Mouse (Mus musculus) heart, embryonic 13.5 days (tissue): Measurements from ENCODE around the gene Fndc10. TPM values are rescaled to one million over a fixed set of nuclear protein-coding genes. Genes with fewer than 3 reads are reported as not detected.
A peak's percentile ranks its signal among the peaks of the same experiment; 100 is the strongest.
"Not testable (repeated sequence)": the region's sequence is repeated elsewhere in the genome, so short reads cannot be mapped to it uniquely, and the experiment has no call there.

Source experiments
- ATAC-seq: fragments of 200-750 bp; cut with Nextera tagmentation; 2 replicates; pipeline ENCODE4 v1.8.0; 2017; ENCODE audit warnings: moderate TSS enrichment; ENCODE audit not compliant: insufficient number of reproducible peaks, low FRiP score, low TSS enrichment; ENCODE audit errors: extremely low read depth
- H3K27ac ChIP-seq: fragments of 300-500 bp; sonication (generic); replicated peaks from 2 replicates; pipeline ENCODE4 v1.5.1; 2015; ENCODE audit warnings: moderate library complexity, mild to moderate bottlenecking, inconsistent platforms
- H3K27me3 ChIP-seq: fragments of 300-500 bp; sonication (generic); replicated peaks from 2 replicates; pipeline ENCODE4 v1.6.1; 2015; ENCODE audit warnings: mild to moderate bottlenecking, inconsistent platforms
- H3K36me3 ChIP-seq: fragments of 300-500 bp; sonication (generic); 2 replicates; pipeline ENCODE4 v1.6.1; 2015; ENCODE audit warnings: mild to moderate bottlenecking, inconsistent platforms
- H3K4me1 ChIP-seq: fragments of 300-500 bp; sonication (generic); 2 replicates; pipeline ENCODE4 v1.6.1; 2015; ENCODE audit warnings: inconsistent platforms
- H3K4me2 ChIP-seq: fragments of 300-500 bp; sonication (generic); 2 replicates; pipeline ENCODE4 v1.6.1; 2015; ENCODE audit warnings: inconsistent platforms, mild to moderate bottlenecking, moderate library complexity
- H3K4me3 ChIP-seq: fragments of 300-500 bp; sonication (generic); 2 replicates; pipeline ENCODE4 v1.5.1; 2015; ENCODE audit warnings: moderate library complexity, mild to moderate bottlenecking, inconsistent platforms
- H3K9ac ChIP-seq: fragments of 300-500 bp; sonication (generic); 2 replicates; pipeline ENCODE4 v1.6.1; 2015; ENCODE audit warnings: inconsistent platforms, mild to moderate bottlenecking, moderate library complexity
- H3K9me3 ChIP-seq: fragments of 300-500 bp; sonication (generic); 2 replicates; pipeline ENCODE4 v1.6.1; 2016; ENCODE audit warnings: inconsistent platforms
- WGBS: fragments of 180-500 bp; shearing (Covaris S2); methylation state at CpG from one replicate; pipeline ENCODE4 v1.1.7; 2015; ENCODE audit warnings: mixed read lengths; 5-methylcytosine and 5-hydroxymethylcytosine counted together
- polyA plus RNA-seq: library from polyadenylated mRNA; unstranded; fragments of >200 nt; fragmentation: Nextera tagmentation; extraction: Ambion mirVana; gene quantifications from 2 replicates; pipeline ENCODE4 v1.2.1, GENCODE M21; 2015

Fndc10 gene
- 1.1 and 1.4 TPM in 2 replicates for polyA plus RNA-seq

DNA sequence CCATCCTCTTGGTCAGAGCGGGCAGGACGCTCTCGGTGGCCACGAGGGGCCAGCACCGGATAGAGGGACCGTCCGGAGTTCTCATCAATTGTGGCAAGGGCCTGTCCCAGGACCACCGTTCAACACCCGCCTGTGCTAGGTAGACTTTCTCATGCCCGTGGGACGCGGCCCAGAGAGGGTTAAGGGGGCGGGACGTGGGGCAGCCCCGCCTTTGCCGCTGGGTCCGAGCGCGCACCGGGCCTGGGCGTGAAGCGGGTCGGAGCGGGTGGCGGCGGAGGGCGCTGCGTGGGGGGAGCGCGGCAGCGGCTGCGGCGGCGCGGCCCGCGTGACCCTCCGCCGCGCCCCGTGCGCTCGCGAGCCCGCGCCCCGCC is at the start of gene Fndc10:
Gene Fndc10 (plus strand): TSS at position 232 of the 371 bp plus-strand sequence.
- Histone ChIP-seq H3K9ac (peak within 1 kb of the TSS; percentile 85), H3K27ac (peak within 1 kb of the TSS; percentile 32; the same call in 1 of the 2 replicates)
- ATAC-seq = peak; percentile 58; the same call in 1 of the 2 replicates

DNA sequence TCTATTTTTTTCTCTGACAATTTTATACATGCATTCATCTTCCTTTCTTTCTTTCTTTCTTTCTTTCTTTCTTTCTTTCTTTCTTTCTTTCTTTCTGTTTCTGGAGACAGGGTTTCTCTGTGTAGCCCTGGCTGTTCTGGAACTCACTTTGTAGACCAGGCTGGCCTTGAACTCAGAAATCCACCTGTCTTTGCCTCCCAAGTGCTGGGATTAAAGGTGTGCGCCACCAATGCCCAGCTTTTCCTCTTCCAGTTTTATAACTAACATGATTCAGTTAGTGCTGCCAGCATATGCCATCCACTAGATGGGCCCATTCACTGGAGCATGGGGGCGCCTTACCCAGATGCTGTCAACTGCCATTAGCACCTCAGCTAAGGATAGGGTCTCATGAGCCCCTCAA is 48.8 kb upstream of the Fndc10 start, which contains the start of gene Gm10563:
Gene Gm10563 (minus strand): TSS at position 101 of the 400 bp plus-strand sequence.
- not testable (repeated sequence) for H3K4me2 ChIP-seq, H3K4me1 ChIP-seq, H3K9me3 ChIP-seq, H3K27ac ChIP-seq, H3K4me3 ChIP-seq, H3K9ac ChIP-seq, H3K27me3 ChIP-seq, ATAC-seq
- peaks cover 95% of the 10 kb centered on the region for H3K36me3 ChIP-seq
- WGBS = 95% methylated on average over 2 of the region's 2 CpGs

More for the DNA sequence above, at the start of gene Fndc10:
- H3K4me3 ChIP-seq = peak within 1 kb of the TSS; percentile 76
- peak within 1 kb of the TSS; percentile 98 for H3K4me2 ChIP-seq
- WGBS = 2% methylated on average over 24 of the region's 47 CpGs
- peaks cover 14% of the 10 kb centered on the region for H3K4me1 ChIP-seq
- no peaks in the 10 kb centered on the region for H3K36me3 ChIP-seq
- no peaks in the 10 kb centered on the region for H3K9me3 ChIP-seq
- H3K27me3 ChIP-seq = peaks cover 37% of the 10 kb centered on the region

DNA sequence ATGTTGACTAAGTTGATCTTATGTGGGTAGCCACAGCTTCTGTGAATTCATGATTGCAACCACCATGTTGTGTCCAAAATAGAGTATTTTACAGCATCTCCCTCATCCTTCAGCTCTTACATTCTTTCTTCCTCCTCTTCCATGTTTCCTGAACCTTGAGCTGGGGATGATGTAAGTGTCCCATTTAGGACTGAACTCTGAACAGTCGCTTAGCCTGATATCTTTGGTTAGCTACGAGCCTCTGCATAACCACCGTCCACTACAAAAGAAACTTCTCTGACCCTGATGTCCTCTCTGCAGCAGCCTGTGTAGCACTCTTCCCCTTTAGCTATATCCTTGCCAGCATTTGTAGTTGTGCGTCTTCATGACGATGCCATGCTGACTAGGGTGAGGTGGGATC is 48.4 kb upstream of the Fndc10 start:
- WGBS = 74% methylated on average over 5 of the region's 5 CpGs
- H3K27ac ChIP-seq = no peak overlapping the region
- no peaks in the 10 kb centered on the region for H3K27me3 ChIP-seq
- no peak overlapping the region for H3K4me3 ChIP-seq
- no peak overlapping the region for H3K9ac ChIP-seq
- no peak overlapping the region for H3K4me2 ChIP-seq
- no peaks in the 10 kb centered on the region for H3K9me3 ChIP-seq
- peaks cover 95% of the 10 kb centered on the region for H3K36me3 ChIP-seq
- ATAC-seq = no peak
- peaks cover 2% of the 10 kb centered on the region for H3K4me1 ChIP-seq

DNA sequence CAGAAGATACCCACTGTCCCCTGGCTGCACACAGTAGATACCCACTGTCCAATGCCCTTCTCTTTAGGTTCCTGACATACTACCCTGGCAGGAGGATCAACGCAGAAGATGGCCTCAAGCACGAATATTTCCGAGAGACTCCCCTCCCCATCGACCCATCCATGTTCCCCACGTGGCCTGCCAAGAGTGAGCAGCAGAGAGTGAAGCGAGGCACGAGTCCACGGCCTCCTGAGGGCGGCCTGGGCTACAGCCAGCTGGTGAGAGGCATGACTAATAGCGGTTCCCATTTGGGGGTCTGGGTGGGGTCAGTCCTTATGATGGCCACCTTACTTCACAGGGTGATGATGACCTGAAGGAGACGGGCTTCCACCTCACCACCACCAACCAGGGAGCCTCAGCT is 44.8 kb upstream of the Fndc10 start:
- ATAC-seq = no peak
- Histone ChIP-seq H3K36me3 (peaks cover 65% of the 10 kb centered on the region), H3K4me3 (no peak overlapping the region), H3K27me3 (peaks cover 24% of the 10 kb centered on the region), H3K4me2 (no peak overlapping the region), H3K9ac (no peak overlapping the region), H3K27ac (no peak overlapping the region), H3K4me1 (peaks cover 39% of the 10 kb centered on the region), H3K9me3 (no peaks in the 10 kb centered on the region)
- 91% methylated on average over 11 of the region's 11 CpGs for WGBS

DNA sequence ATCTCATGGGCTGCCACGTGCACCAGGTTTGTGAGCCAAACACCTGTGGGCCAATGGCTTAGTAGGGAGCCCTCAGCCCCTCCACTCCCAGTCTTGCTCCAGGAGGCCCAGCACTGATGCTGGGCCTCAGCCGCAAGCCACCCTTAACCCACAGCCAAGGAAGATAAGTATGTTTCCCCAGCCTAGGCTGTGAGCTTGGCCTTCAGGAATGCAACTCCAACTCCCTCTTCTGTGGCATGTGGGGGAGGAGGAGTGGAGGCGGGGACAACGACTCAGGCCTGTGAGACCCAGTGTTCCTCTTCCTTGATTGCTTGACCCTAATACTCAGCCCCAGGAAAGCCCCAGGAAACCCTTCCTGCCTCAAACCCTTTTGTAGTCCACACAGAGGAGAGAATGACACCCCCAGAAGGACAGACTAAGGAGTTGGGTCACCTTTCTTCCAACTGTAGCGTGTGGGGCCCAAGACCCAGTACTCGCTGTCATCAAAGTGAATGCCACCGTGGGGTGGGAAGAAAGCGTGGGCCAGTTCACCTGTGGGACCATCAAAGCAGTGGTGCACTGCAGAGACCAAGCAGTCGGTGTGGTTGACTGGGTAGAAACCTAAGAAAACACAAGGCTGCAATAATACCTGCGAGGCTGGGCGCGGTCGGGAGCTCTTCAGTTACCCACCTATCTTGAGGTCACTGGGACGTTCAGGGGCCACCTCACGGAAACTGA is 42.4 kb upstream of the Fndc10 start:
- WGBS = 38% methylated on average over 15 of the region's 15 CpGs
- Histone ChIP-seq H3K9me3 (no peaks in the 10 kb centered on the region), H3K4me2 (peak overlapping the region; percentile 80), H3K27ac (peak overlapping the region; percentile 88), H3K4me3 (peak overlapping the region; percentile 58), H3K36me3 (peaks cover 58% of the 10 kb centered on the region), H3K9ac (peak overlapping the region; percentile 81), H3K27me3 (peaks cover 47% of the 10 kb centered on the region), H3K4me1 (peaks cover 50% of the 10 kb centered on the region)
- peak; percentile 35; the same call in 1 of the 2 replicates for ATAC-seq

DNA sequence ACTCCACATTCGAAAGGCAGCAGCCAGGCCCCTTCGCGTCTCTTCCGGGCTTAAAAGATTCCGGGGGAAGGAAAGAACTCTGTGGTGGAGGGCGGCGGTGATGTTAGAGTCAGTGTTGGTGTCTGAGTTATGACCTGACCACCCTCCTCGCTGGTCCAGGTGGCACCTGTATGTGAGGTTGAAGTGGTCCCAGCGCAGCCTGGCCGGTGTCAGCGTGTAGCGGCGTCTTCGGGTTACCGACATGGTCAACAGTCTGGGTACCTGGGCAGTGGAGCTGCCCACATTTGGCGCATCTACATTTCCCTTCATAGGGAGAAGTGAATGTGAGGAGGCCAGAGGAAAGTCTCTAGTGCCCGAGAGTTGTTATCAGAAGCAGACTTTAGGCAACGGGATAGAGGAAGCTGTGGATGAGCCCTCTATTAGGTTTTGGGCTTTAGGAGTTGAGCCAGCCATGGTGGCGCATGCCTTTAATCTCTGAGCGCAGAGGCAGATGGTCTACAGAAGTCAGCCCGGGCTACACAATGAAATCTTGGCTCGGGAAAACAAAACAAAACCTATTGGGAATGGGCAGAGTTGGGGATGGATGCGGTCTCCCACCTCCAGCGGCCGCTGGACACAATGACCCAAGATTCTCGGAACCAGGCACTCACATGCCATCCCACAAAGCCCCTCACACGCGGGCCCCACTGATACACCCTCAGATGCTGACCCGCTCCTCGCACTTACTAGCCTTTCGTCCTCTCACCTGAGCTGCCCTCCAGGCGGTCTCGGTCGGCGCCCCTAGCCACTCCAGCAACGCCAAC is 41.7 kb upstream of the Fndc10 start:
- H3K4me2 ChIP-seq = peak overlapping the region; percentile 80
- no peak for ATAC-seq
- peak overlapping the region; percentile 58 for H3K4me3 ChIP-seq
- peak overlapping the region; percentile 88 for H3K27ac ChIP-seq
- H3K9ac ChIP-seq = peak overlapping the region; percentile 81
- H3K36me3 ChIP-seq = peaks cover 58% of the 10 kb centered on the region
- WGBS = 21% methylated on average over 36 of the region's 36 CpGs
- no peaks in the 10 kb centered on the region for H3K9me3 ChIP-seq
- H3K27me3 ChIP-seq = peaks cover 50% of the 10 kb centered on the region
- H3K4me1 ChIP-seq = peaks cover 50% of the 10 kb centered on the region

DNA sequence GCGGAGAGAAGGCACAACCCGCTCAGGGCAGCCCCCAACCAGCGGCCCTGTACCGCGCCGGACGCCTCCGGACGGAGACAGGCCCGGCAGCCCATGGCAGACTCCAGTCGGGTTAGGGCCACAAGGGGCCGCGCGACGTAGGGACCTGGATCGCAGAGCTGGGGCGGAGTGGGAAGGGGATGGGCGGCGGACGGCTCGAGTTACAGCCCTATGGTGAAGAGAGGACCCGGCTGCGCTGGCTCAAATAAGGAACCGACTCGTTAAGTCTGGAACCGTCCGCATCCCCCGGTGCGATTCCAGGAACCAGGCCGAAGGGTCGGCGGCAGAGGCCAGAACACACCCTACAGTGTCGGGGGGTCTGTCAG is 41.1 kb upstream of the Fndc10 start, which contains the start of gene Mmp23:
Gene Mmp23 (minus strand): TSS at position 299 of the 365 bp plus-strand sequence.
- Histone ChIP-seq H3K4me2 (peak within 1 kb of the TSS; percentile 80), H3K27ac (peak within 1 kb of the TSS; percentile 88), H3K4me3 (peak within 1 kb of the TSS; percentile 58), H3K36me3 (peaks cover 58% of the 10 kb centered on the region), H3K9me3 (no peaks in the 10 kb centered on the region), H3K27me3 (peaks cover 50% of the 10 kb centered on the region), H3K4me1 (peaks cover 50% of the 10 kb centered on the region), H3K9ac (peak within 1 kb of the TSS; percentile 81)
- no peak for ATAC-seq
- WGBS = under 1% methylated on average over 33 of the region's 33 CpGs

DNA sequence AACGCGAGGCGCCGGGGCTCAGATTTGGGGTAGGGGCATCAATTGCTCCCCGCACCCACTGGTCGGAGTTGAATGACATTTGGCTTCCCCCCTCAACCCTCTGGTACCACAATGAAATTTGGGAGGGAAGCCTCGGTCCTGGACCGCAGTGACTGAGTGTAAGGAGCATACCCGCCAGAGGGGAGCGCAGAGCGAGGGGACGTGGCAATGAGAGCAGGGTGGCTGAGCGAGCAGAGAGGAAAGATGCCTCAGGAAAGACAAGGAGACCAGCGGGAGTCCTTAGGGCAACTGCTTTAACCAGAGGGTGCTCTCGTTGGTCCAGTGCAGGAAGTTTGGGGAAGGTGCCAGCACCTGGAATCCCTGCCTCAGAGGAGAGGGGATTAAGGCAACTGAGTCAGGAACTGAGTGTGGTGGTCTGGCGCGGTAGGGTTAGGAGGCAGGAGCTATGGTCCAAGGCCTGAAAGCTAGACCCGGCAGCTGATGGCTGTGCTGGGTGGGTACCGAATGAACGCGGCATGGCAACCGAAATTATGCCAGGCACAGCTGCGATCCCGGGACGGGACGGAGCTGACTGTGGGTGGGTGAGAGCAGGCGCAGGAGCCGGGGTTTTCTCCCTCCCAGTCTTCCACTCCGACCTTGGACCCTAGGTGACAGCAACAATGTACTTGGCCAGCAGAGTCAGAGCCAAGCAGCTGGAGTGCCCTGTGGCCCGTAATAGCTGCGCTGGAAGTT is 40.5 kb upstream of the Fndc10 start:
- Histone ChIP-seq H3K4me1 (peaks cover 50% of the 10 kb centered on the region), H3K27me3 (peaks cover 50% of the 10 kb centered on the region)

DNA sequence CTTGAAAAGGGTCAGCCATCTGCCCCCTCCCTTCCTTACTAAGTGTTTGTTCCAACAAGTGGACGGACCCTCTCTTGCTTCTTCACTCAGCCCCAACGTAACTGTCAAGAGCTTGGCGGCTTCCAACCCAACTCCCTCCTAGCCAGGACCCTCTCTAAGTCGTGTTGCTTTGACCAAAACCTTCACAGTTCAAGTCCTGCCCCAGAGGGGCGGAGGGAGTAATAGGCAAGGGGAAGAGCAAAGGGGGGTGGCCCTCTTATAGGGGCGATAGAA is 40.0 kb upstream of the Fndc10 start:
- no peaks in the 10 kb centered on the region for H3K9me3 ChIP-seq
- peak overlapping the region; percentile 58 for H3K4me3 ChIP-seq
- peak overlapping the region; percentile 88 for H3K27ac ChIP-seq
- H3K27me3 ChIP-seq = peaks cover 50% of the 10 kb centered on the region
- under 1% methylated on average over 6 of the region's 6 CpGs for WGBS
- ATAC-seq = no peak
- peaks cover 50% of the 10 kb centered on the region for H3K4me1 ChIP-seq
- peaks cover 56% of the 10 kb centered on the region for H3K36me3 ChIP-seq
- peak overlapping the region; percentile 81 for H3K9ac ChIP-seq
- H3K4me2 ChIP-seq = peak overlapping the region; percentile 80

More for the DNA sequence above, 40.5 kb upstream of the Fndc10 start:
- WGBS = 2% methylated on average over 31 of the region's 31 CpGs
- H3K4me3 ChIP-seq = peak overlapping the region; percentile 58
- no peaks in the 10 kb centered on the region for H3K9me3 ChIP-seq
- H3K36me3 ChIP-seq = peaks cover 56% of the 10 kb centered on the region
- H3K9ac ChIP-seq = peak overlapping the region; percentile 81
- peak overlapping the region; percentile 80 for H3K4me2 ChIP-seq
- ATAC-seq = no peak
- H3K27ac ChIP-seq = peak overlapping the region; percentile 88

DNA sequence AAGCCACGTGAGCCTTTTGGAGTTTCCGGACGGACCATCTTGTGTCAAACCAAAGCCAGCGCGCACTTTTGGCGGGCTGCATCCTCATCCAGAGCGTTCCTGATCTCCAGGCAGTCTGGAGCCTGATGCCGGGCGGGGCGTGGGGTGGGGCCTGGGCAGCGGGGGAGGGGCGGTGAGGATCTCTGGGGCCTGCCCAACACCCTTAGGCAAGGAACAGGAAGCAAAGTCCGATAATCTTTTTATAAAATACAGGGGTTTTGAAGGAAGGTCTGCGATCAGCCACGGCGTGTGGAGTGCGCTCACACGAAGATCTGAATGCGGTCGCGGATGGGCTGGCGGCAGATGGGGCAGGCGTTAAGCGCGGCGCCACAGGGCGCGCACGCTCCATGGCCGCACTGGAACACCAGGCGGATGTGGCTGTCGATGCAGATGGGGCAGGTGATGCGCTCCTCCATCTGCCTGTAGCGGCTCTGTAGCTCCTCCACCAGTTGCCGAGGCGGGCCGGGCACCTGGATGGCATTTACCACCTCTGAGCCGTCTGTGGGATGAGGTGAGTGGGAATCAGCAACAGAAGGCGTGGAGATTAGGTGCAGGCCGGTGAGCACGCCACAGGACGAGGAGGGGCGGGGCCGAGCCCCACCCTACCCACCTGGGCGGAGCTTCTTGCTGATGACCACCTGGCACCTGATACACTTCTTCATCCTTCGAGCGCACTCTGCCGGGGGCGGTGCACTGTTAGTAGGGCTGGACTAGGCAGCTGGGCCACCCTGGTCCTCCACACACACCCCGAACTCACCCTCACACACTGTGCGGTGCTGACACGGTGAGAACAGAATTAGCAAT is 39.5 kb upstream of the Fndc10 start:
- peak overlapping the region; percentile 58 for H3K4me3 ChIP-seq
- no peaks in the 10 kb centered on the region for H3K9me3 ChIP-seq
- peaks cover 50% of the 10 kb centered on the region for H3K4me1 ChIP-seq
- H3K27ac ChIP-seq = peak overlapping the region; percentile 88
- 2% methylated on average over 52 of the region's 52 CpGs for WGBS
- no peak for ATAC-seq
- H3K36me3 ChIP-seq = peaks cover 55% of the 10 kb centered on the region
- H3K27me3 ChIP-seq = peaks cover 50% of the 10 kb centered on the region
- peak overlapping the region; percentile 80 for H3K4me2 ChIP-seq
- peak overlapping the region; percentile 81 for H3K9ac ChIP-seq
